Mouse (Mus musculus) myocyte (in vitro differentiated cells): ENCODE measurements around the gene Ucp3.

Source experiments
- E2F4 ChIP-seq: IDR thresholded peaks from one replicate; pipeline ENCODE4 v1.6.1; 2011; ENCODE audit warnings: mild to moderate bottlenecking, control low read depth, moderate library complexity; ENCODE audit not compliant: insufficient read depth
- MYOG ChIP-seq, 3 experiments: IDR thresholded peaks; one replicate each; pipeline ENCODE4 v1.6.1; 2011; ENCODE audit warnings: control low read depth in 2 of 3, low read depth in 2 of 3, mild to moderate bottlenecking in 2 of 3; ENCODE audit not compliant: insufficient read length in 2 of 3, control insufficient read depth in 1 of 3, insufficient read depth in 1 of 3
- POLR2A ChIP-seq: IDR thresholded peaks from one replicate; pipeline ENCODE4 v1.6.1; 2011; ENCODE audit warnings: low read depth, mild to moderate bottlenecking, control low read depth, moderate library complexity; ENCODE audit not compliant: insufficient read length
- POLR2AphosphoS2 ChIP-seq: IDR thresholded peaks from one replicate; pipeline ENCODE4 v1.6.1; 2011; ENCODE audit warnings: low read depth, control low read depth; ENCODE audit not compliant: insufficient read length
- REST ChIP-seq: IDR thresholded peaks from one replicate; pipeline ENCODE4 v1.6.1; 2011; ENCODE audit warnings: mild to moderate bottlenecking, control low read depth, moderate library complexity; ENCODE audit not compliant: insufficient read depth, insufficient read length
- TCF12 ChIP-seq: IDR thresholded peaks from one replicate; pipeline ENCODE4 v1.6.1; 2011; ENCODE audit warnings: mild to moderate bottlenecking, control low read depth; ENCODE audit not compliant: poor library complexity, insufficient read depth, severe bottlenecking

DNA sequence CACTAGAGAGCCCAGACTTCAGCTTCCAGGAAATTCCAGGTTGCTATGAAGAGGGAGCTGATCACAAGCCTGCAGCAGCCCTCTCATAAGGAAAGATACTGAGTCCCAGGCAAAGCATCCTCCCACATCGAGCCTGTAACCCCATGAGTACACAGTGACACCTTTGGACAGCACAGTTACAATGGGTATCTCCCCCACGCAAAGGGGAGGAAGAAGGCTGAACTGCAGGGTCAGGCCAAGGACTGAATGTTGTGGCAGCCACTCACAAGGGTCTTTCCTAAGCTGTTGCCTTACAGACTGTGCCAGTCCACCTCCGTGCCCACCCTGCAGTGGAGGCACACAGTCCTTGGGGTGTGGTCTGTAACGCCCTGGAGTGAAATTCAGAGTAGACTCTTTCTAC, 33.7 kb downstream of the Ucp3 start:
- no peak for TF ChIP-seq POLR2A
- no peak for TF ChIP-seq E2F4
- no peak for TF ChIP-seq MYOG (IDR thresholded peaks at IDR 0.05; ENCODE audit: control insufficient read depth in 1 of 3, insufficient read depth in 1 of 3, insufficient read length in 2 of 3, low read depth in 2 of 3)
- TF ChIP-seq REST = no peak
- no peak for TF ChIP-seq TCF12
- no peak for TF ChIP-seq POLR2AphosphoS2
